Mouse (Mus musculus) spleen, adult 2 months (tissue): ENCODE measurements around the gene Dlgap4.

Source experiments
- CTCF ChIP-seq: fragments of 200-500 bp; IDR thresholded peaks from 2 replicates; pipeline ENCODE4 v1.5.1; 2011; ENCODE audit warnings: mild to moderate bottlenecking, inconsistent platforms; ENCODE audit not compliant: insufficient read depth, insufficient read length, insufficient replicate concordance; ENCODE audit errors: extremely low read depth
- POLR2A ChIP-seq: fragments of 200-500 bp; IDR thresholded peaks from 2 replicates; pipeline ENCODE4 v1.6.1; 2011; ENCODE audit warnings: low read depth, low read length, inconsistent platforms

- TF ChIP-seq CTCF (no peak), POLR2A (no peak)
These were observed 13.0 kb downstream of the Dlgap4 start for GRCm38 (mm10) chr2:156626544-156626943.
